9 mouse cellular contexts compared by ENCODE assay signal in the genomic region with DNA sequence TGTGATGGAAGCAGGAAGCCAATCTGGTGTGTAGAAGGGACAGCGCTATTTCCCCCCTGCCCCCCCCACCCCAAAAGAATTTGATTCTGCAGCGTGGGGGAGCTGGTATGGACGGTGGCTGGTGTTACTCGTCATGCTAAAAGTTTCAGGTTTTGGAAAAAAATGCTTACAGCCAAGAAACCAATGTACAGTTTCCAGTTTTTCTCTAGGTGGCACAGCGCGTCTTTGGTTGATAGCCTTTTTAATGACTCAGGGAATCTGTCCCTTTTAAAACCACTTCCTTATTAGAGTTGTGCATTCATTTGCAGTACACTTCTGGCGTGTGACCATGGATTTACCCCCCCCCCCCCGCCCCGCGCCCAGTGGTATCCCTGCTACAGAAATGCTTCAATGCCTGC. TPM values are rescaled to one million over a fixed set of nuclear protein-coding genes. Genes with fewer than 3 reads are reported as not detected.
DNase-seq lines count a peak whose midpoint lies in the region; ATAC-seq and TF ChIP-seq lines count a peak whose summit lies in the region.
"Had no signal": no experiment of that assay in that cellular context is flagged by ENCODE, and none has a peak within 500 bp of the region (broad histone marks: within the 10 kb centered on the region; RNA-seq: fewer than 3 reads in every experiment).

No protein-coding gene starts in this region.

- no peak overlapping the region for H3K27ac ChIP-seq in hindbrain, embryonic 11.5 days (ENCODE audit: low read depth, low read length)
- H3K27ac ChIP-seq in liver, postnatal 0 days (ENCODE audit: low read depth), result no peak overlapping the region

- TF ChIP-seq CTCF in liver, postnatal 0 days (IDR thresholded peaks at IDR 0.05; ENCODE audit: low read depth), result no peak

- DNase-seq in heart, adult 11 months, result peak; percentile 44
- no peak for DNase-seq in heart, postnatal 4 days
- DNase-seq in MN1 (ENCODE audit: low spot score), result peak; percentile 29
- no peak for DNase-seq in hindbrain, embryonic 11.5 days (ENCODE audit: low spot score)
- no peak for DNase-seq in liver, postnatal 0 days
- no peak for DNase-seq in cerebellum, postnatal 25 days
- DNase-seq in adrenal gland, adult 2 months, result no peak
- no peak for DNase-seq in lung, adult 18-20 months

- no peaks in the 10 kb centered on the region for H3K36me3 ChIP-seq in hindbrain, embryonic 11.5 days (ENCODE audit: control insufficient read depth, insufficient read depth, low read length)
- H3K36me3 ChIP-seq in liver, postnatal 0 days (replicated peaks; ENCODE audit: insufficient read depth, low read length), result no peaks in the 10 kb centered on the region

- H3K9ac ChIP-seq in hindbrain, embryonic 11.5 days (ENCODE audit: low read depth, low read length), result peak overlapping the region; percentile 81; the same call in 1 of the 2 replicates
- no peak overlapping the region for H3K9ac ChIP-seq in liver, postnatal 0 days (replicated peaks)

- ATAC-seq in hindbrain, embryonic 11.5 days (ENCODE audit: low FRiP score), result no peak
- ATAC-seq in liver, postnatal 0 days, result no peak

- peaks cover 4% of the 10 kb centered on the region; the same call in 1 of the 2 replicates for H3K4me1 ChIP-seq in hindbrain, embryonic 11.5 days (replicated peaks; ENCODE audit: control insufficient read depth, insufficient read depth, low read length)
- peaks cover 7% of the 10 kb centered on the region; the same call in 1 of the 2 replicates for H3K4me1 ChIP-seq in liver, postnatal 0 days (ENCODE audit: insufficient read depth)

- no peaks in the 10 kb centered on the region; the same call in 1 of the 2 replicates for H3K27me3 ChIP-seq in hindbrain, embryonic 11.5 days (ENCODE audit: control insufficient read depth, insufficient read depth, low read length)
- peaks cover 25% of the 10 kb centered on the region for H3K27me3 ChIP-seq in liver, postnatal 0 days (ENCODE audit: insufficient read depth, low read length)

- H3K9me3 ChIP-seq in hindbrain, embryonic 11.5 days (ENCODE audit: control insufficient read depth, low read length), result no peaks in the 10 kb centered on the region
- no peaks in the 10 kb centered on the region for H3K9me3 ChIP-seq in liver, postnatal 0 days (ENCODE audit: low read length)

- peak overlapping the region; percentile 80 for H3K4me3 ChIP-seq in hindbrain, embryonic 11.5 days (ENCODE audit: low read depth, low read length)
- H3K4me3 ChIP-seq in liver, postnatal 0 days (ENCODE audit: low read depth, low read length), result peak overlapping the region; percentile 62

- no peak for TF ChIP-seq EP300 in liver, postnatal 0 days (IDR thresholded peaks at IDR 0.05; ENCODE audit: low read depth)

- 17% methylated on average over 10 of the region's 10 CpGs for WGBS in hindbrain, embryonic 11.5 days
- 11% methylated on average over 10 of the region's 10 CpGs for WGBS in liver, postnatal 0 days (ENCODE audit: insufficient replicate concordance)

- peak overlapping the region; percentile 99 for H3K4me2 ChIP-seq in hindbrain, embryonic 11.5 days (replicated peaks; ENCODE audit: low read depth, low read length)
- H3K4me2 ChIP-seq in liver, postnatal 0 days (ENCODE audit: low read depth, low read length), result peak overlapping the region; percentile 83

RNA-seq across cellular contexts. Expression of a gene that starts 1.9 kb away (rescaled TPM):
- total RNA-seq in heart, postnatal 4 days (2021), result 1 to 10 TPM; 2.6 to 3.1 TPM
- polyA plus RNA-seq in hindbrain, embryonic 11.5 days (2014; fragmentation: Nextera tagmentation; extraction: Ambion mirVana), result 11.8 and 12.1 TPM in 2 replicates
- polyA plus RNA-seq in liver, postnatal 0 days (2015; fragmentation: Nextera tagmentation; extraction: Ambion mirVana), result 0.86 and 0.88 TPM in 2 replicates
- total RNA-seq in adrenal gland, adult 2 months (2021), result under 1 TPM; 0.43 to 0.55 TPM
- 0.11 and 0.17 TPM in 2 replicates for polyA plus RNA-seq in adrenal gland, adult 2 months (2012; rRNA removed)
- polyA plus RNA-seq: erythroblast, embryonic 14.5 days had no signal

Comparison
In these comparisons a context has a peak if more than half of its experiments do, and no peak if none do; other contexts are left out.
1. DNase-seq: peak in heart, adult 11 months (single experiment) and MN1 (single experiment); none in heart, postnatal 4 days (single experiment), hindbrain, embryonic 11.5 days (single experiment), liver, postnatal 0 days (single experiment), cerebellum, postnatal 25 days (0 of 2), adrenal gland, adult 2 months (single experiment) and lung, adult 18-20 months (0 of 2).